Mouse (Mus musculus) 416B (cell line): ENCODE results near the gene Tmem132b.

Experiments used
- DNase-seq: peaks from one replicate; pipeline ENCODE4 v3.0.0; 2011; ENCODE audit warnings: low read depth

Tmem132b gene

DNA sequence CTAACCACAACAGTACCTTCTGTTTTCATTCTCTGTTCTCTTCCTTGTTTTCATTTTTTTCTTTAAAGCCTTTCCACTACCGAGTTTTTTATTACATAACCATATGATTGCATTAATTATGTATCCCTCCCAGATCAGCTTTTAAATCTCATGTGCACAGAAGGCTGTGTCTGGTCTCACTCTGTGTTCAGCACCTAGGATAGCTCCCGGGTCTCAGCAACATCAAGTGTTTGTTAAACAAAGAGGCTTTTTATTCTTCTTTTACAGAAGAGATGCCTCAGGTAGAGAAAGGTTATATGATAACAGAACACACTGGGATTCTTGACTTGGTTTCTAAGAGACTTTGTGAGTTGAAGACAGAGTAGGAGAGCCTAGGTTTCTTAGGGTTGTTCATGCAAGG is 241.2 kb downstream of the Tmem132b start:
- DNase-seq: no peak

DNA sequence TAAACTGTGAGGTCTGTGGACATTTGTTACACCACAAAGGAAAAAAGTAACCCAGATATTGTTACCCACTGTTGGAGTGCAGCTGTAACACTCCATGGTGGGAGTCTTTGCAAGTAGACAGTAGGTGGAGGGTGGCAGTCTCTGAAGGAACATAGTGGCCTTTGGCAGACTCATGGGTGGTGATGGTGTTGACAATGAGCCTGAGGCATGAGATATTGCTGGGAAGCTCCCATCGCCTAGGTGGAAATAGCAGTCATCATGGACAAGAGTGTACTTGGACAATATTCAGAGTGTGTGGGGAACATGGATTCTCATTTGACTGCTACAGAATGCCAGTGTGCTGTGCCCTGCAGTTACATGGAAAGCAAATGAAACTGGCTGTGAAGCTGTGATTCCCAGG is 248.8 kb downstream of the Tmem132b start:
- no peak for DNase-seq

DNA sequence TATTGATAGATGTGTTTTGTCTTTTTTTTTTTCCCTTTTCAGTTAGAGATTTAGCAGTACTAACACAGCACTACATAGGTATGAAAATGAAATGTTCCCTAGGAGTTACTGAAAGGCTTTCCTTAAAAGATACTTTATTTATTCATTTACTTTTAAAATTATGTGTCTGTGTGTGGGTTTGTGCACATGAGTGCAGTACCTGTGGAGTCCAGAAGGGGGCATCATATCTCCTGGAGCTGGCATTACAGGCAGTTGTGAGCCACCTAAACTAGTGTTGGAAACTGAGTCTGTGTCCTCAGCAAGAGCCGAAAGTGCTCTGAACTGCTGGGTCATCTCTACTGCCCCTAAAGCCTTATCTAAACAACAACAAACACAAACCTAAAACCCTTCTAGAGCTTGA is 261.1 kb downstream of the Tmem132b start:
- no peak for DNase-seq

DNA sequence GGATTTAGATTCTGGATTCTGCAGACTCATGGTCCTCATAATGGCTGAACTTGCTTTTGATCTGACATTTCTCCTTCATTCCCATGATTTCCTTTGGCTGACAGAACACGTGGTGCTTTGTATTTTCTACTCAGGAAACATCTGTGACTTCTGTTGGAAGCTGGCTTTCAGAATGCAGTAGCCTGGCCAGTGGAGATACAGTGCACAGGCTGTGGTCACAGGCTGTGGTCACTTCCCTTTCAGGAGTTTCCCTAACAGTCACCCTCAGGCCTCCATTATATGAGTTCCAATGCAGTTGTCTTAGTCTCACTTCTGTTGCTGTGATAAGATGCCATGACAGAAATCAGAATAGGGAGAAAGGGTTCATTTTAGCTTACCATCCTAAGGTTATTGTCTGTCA is 262.7 kb downstream of the Tmem132b start:
- peak; percentile 71 for DNase-seq

DNA sequence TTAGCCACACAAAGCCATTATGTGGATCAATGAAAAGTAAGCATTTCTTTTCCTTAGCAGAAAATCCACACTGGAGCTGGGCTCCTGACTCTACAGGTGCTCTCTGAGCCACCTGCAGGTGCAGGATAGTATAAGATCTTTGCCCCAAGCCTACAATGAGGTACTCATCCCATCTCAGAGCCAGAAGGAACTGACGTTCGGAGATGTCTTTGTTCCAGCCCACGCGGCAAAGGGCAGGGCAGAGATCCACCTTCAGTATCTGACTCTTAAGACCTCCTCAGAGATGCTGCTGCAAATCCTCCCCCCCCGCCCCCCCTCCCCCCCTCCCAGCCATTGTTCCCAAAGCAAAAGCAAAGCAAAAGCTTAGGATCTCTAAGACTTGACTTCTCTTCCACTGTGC is 268.0 kb downstream of the Tmem132b start:
- no peak for DNase-seq

DNA sequence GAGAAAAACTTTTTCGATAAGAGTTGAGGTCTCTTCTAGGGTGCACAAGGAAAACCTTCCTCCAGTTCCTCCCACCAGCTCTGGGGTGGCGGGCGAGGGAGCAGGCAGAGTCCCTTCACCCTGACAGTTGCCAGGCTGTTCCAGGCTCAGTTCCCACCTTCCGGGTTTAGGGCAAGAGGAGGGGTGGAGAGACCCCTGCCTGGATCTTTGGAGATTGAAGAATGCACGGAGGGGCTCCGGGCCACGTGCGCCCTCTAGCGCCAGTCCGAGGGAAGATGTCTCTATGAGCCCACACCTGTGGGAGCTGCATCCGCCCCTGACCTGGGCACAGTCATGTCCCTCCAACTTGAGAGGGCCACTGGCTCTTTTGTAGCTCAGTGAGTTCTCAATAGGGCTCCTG is 268.5 kb downstream of the Tmem132b start:
- no peak for DNase-seq

DNA sequence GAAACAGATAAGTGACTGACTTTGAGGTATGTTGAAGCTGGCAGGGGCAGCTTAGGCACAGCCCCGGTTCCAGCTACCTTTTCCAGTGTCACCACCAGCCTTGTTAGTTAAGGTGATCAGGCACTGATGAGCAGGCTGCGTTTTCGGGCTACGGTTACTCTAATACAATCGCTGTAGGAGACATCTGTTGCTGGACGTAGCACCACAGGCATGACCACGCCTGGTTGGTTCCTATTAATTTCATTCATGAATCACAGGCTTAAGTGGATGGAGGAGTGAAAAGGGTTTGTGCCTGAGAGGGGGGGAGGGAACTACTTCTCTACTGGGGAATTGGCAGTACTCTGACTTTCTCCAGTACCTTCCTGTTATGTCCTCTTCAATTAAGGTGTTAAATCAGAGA is 271.2 kb downstream of the Tmem132b start:
- no peak for DNase-seq

DNA sequence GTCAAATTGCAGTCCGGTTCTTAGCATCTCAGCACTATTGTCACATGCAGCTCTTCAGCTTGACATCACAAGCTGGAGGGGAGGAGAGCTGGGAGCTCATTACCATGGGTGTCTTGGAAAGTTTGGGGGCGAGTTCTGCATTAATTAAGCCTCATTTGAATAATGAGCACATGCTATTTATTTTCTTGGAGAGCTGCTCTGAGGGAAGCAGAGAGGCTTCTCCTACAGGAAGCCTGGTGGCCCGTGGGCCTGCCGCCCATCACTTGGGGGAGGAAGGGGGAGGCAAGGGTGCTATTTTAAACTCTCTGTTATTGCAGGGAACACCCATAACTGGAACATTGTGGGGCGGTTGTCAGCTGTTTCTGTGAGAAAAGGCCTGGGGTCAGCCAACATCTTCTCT is 273.8 kb downstream of the Tmem132b start:
- DNase-seq: no peak

DNA sequence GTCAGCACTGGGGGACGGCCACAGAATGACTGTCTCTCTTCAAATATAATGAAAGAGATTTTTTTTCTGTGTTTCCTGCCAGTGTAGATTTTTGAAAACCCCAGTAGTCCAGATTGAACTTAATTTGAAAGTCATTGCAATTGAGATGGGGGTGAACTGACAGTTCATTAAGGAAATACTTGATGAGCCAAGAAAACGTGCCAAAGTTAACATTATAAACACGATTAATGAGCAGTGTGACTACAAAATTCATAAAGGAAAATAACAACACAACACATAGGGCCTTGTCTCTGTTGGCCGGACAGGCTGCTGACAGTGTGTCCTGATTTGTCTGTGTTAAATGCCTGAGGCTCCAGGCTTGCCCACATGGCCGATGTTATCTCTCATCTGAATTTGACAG is 276.3 kb downstream of the Tmem132b start:
- DNase-seq: no peak

DNA sequence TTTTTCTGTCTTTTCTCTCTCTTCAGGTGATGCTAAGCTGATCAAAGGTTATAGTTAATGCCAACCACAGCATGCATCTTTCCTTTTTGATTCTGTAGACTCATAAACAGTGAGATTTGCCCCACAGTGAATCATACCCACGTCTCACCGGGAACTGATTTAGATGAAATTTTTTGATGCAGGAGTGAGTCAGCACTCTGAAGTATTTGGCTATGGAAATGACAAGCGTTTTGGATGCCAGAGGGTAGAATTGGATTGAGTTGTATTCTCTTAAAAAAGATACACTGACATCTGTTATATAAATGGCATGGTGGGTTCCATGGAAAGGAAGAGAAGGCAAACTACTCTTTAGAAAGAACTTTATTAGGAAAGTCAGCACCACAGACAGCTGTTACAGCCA is 297.8 kb downstream of the Tmem132b start:
- DNase-seq: no peak

DNA sequence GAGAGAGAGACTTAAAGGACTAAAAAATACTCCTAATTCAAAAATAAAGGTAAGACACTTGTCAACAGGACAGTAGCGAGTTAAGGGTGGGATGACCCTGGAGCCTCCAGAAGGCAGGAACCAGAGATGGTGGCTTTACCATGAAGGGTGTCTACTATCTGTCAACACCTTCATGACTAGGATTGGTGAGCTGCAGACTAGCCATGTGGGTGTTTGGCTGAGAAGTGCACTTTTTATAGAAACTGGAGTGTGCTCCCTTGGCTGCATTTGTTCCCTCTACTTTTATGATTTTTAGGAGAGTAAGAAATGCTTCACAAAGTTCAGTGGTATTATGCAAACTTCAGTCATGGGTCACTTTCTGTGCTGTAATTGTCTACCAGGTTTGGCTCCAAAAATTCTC is 304.3 kb downstream of the Tmem132b start:
- no peak for DNase-seq

DNA sequence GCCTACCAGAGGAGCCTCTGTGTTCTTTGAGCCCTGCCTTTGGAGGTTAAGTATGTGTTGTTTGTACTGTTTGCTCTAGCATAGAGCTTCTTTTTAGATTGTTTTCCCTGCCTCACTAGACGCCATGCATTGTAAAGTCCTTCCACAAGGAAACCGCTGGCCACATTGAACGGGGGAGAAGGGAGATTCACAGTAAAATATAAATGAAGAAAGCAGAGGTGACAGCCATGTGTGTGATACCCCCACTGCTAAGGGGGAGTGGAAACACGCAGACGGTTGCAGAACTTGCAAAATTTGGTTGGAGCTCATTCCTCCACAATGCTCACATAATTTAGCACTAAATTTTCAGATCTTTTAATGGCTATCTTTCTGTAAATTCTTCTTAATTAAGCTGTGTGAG is 305.2 kb downstream of the Tmem132b start:
- no peak for DNase-seq
